Mouse (Mus musculus) bone marrow, adult 2 months (tissue): Measurements from ENCODE around the gene Fbxl3.

Source experiments
- CTCF ChIP-seq: fragments of 200-500 bp; IDR thresholded peaks from 2 replicates; pipeline ENCODE4 v1.5.1; 2011; ENCODE audit warnings: low read length, control low read depth; ENCODE audit not compliant: control insufficient read depth, insufficient read depth
- POLR2A ChIP-seq: fragments of 200-500 bp; IDR thresholded peaks from 2 replicates; pipeline ENCODE4 v1.6.1; 2011; ENCODE audit warnings: low read depth, mild to moderate bottlenecking, control low read depth, low read length, borderline replicate concordance; ENCODE audit not compliant: control insufficient read depth

- TF ChIP-seq POLR2A (no peak), CTCF (no peak)
Observed at GRCm38 (mm10) chr14:103109971-103110370, 10.6 kb upstream of the Fbxl3 start.
